Mouse (Mus musculus) thymus, adult 18-20 months (tissue): ENCODE data around the gene Snai1.
A peak's percentile ranks its signal among the peaks of the same experiment; 100 is the strongest.

ENCODE experiments used
- DNase-seq, 2 experiments: peaks; one replicate each; pipeline ENCODE4 v3.0.0; 2022; ENCODE audit warnings: mixed read lengths in 2 of 2

Gene Snai1

GRCm38 (mm10) chr2:167519606-167520252 is 18.3 kb upstream of the Snai1 start:
- no peak for DNase-seq

GRCm38 (mm10) chr2:167528278-167528677 is 9.7 kb upstream of the Snai1 start:
- DNase-seq, result no peak

- no peak for DNase-seq
These were observed 8.0 kb upstream of the Snai1 start for GRCm38 (mm10) chr2:167529935-167530513.

- no peak for DNase-seq
These were observed 7.5 kb upstream of the Snai1 start for GRCm38 (mm10) chr2:167530536-167530935.

- DNase-seq, result no peak
These were observed 5.9 kb upstream of the Snai1 start for GRCm38 (mm10) chr2:167532131-167532530.

GRCm38 (mm10) chr2:167533880-167534279 is 4.1 kb upstream of the Snai1 start:
- no peak for DNase-seq

GRCm38 (mm10) chr2:167536320-167536945 is 1.6 kb upstream of the Snai1 start:
- no peak for DNase-seq

GRCm38 (mm10) chr2:167538671-167539306 is 794 bp downstream of the Snai1 start:
- peak in 1 of 2 experiments; percentile 33 for DNase-seq

GRCm38 (mm10) chr2:167539536-167540476 is 1.8 kb downstream of the Snai1 start:
- DNase-seq, result no peak

GRCm38 (mm10) chr2:167540477-167541110 is 2.6 kb downstream of the Snai1 start:
- no peak for DNase-seq

- DNase-seq, result no peak
These were observed 3.3 kb downstream of the Snai1 start for GRCm38 (mm10) chr2:167541324-167541723.

- DNase-seq, result no peak
These were observed 3.8 kb downstream of the Snai1 start for GRCm38 (mm10) chr2:167541761-167542160.

GRCm38 (mm10) chr2:167542361-167542760 is 4.4 kb downstream of the Snai1 start:
- DNase-seq, result no peak

- DNase-seq, result no peak
These were observed 5.4 kb downstream of the Snai1 start for GRCm38 (mm10) chr2:167543121-167544003.

- no peak for DNase-seq
These were observed 6.0 kb downstream of the Snai1 start for GRCm38 (mm10) chr2:167544004-167544356.

GRCm38 (mm10) chr2:167544456-167544855 is 6.5 kb downstream of the Snai1 start:
- no peak for DNase-seq

- no peak for DNase-seq
These were observed 8.6 kb downstream of the Snai1 start for GRCm38 (mm10) chr2:167546447-167547195.

GRCm38 (mm10) chr2:167547444-167547843 is 9.4 kb downstream of the Snai1 start:
- DNase-seq, result no peak

GRCm38 (mm10) chr2:167548961-167549360 is 11.0 kb downstream of the Snai1 start:
- DNase-seq, result no peak

GRCm38 (mm10) chr2:167550341-167550854 is 12.4 kb downstream of the Snai1 start:
- DNase-seq, result no peak
